Mouse (Mus musculus) olfactory bulb, adult 2 months (tissue): ENCODE data around the gene Slf2.

Experiments used
- CTCF ChIP-seq: fragments of 200-500 bp; IDR thresholded peaks from 2 replicates; pipeline ENCODE4 v1.5.1; 2012; ENCODE audit warnings: low read depth, mild to moderate bottlenecking, low read length, moderate library complexity; ENCODE audit not compliant: insufficient read depth
- POLR2A ChIP-seq: fragments of 200-500 bp; IDR thresholded peaks from 2 replicates; pipeline ENCODE4 v1.6.1; 2012; ENCODE audit warnings: mild to moderate bottlenecking, low read depth, low read length, moderate library complexity; ENCODE audit not compliant: insufficient read depth

GRCm38 (mm10) chr19:45003740-45004516 lies 73.0 kb downstream of the Slf2 start:
- TF ChIP-seq CTCF (no peak), POLR2A (no peak)
